Mouse (Mus musculus): ENCODE measurements at regions not wholly inside any gene's neighbourhood (a gene's known extent, or its start where the extent isn't known, plus 50 kb on each side); places are given as distances from the start of the nearest gene placed in this dataset.

DNA sequence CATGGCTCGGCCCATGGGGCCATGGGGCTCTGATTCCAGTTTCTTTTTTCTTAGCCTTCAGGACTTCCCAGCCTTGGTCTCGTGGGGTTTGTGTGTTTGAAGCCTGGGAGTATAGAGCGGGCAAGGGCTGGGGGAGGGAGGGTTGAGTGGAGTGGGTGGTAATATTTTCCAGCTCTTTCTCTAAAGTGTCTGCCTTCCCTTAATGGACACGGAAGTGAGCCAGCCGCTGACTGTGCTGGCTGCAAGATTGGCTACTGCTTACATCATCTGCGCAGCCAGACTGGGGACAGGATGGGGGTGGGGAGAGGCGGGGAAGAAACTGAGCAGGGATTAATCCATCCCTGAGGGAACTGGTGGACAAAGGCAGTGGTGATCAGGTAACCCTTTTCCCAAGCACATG, 52.3 kb downstream of the Tnp1 start:
- Histone ChIP-seq H3K27ac (ENCODE audit: insufficient read depth, low read depth) (peak overlapping the region; percentile 86), H3K27me3 (replicated peaks) (peaks cover 4% of the 10 kb centered on the region), H3K36me3 (replicated peaks in 1 of 2; ENCODE audit: control insufficient read depth in 1 of 2, insufficient read depth in 1 of 2, low read length in 1 of 2) (no peaks in the 10 kb centered on the region), H3K9ac (ENCODE audit: insufficient read depth, low read depth) (peak overlapping the region; percentile 55), H3K4me3 (replicated peaks in 1 of 3; ENCODE audit: low read depth in 2 of 3, low read length in 2 of 3, poor library complexity in 1 of 3) (peak overlapping the region in 2 of 3 experiments; percentile 26 to 45), H3K4me2 (ENCODE audit: insufficient read depth, low read depth, poor library complexity, severe bottlenecking) (peak overlapping the region; percentile 52), H3K4me1 (ENCODE audit: control insufficient read depth in 1 of 2, insufficient read depth in 2 of 2) (peaks cover 20 to 51% of the 10 kb centered on the region in 2 experiments), H3K9me3 (replicated peaks; ENCODE audit: low read length) (no peaks in the 10 kb centered on the region), H3K79me2 (replicated peaks; ENCODE audit: control insufficient read depth, extremely low read depth, insufficient read depth, poor library complexity, severe bottlenecking) (no peaks in the 10 kb centered on the region)
- TF ChIP-seq RAD21 (IDR thresholded peaks at IDR 0.05; ENCODE audit: low read depth, low read length) (no peak; the same call in 1 of the 2 replicates), MAZ (IDR thresholded peaks at IDR 0.05; ENCODE audit: low read depth, low read length) (peak; percentile 67; the same call in 1 of the 2 replicates), USF1 (IDR thresholded peaks at IDR 0.05; ENCODE audit: low read depth, low read length) (no peak), ZC3H11A (IDR thresholded peaks at IDR 0.05; ENCODE audit: low read depth, low read length) (no peak), USF2 (conservative IDR thresholded peaks at IDR 0.05; ENCODE audit: low read depth, low read length) (no peak), ETS1 (conservative IDR thresholded peaks at IDR 0.05; ENCODE audit: low read depth, low read length) (peak; percentile 93), MYC (IDR thresholded peaks at IDR 0.05; ENCODE audit: low read depth, low read length) (peak; percentile 80; the same call in 1 of the 2 replicates), ZMIZ1 (IDR thresholded peaks at IDR 0.05; ENCODE audit: low read depth, low read length) (peak; percentile 39; the same call in 1 of the 2 replicates), MAFK (IDR thresholded peaks at IDR 0.05; ENCODE audit: insufficient replicate concordance, low read length) (no peak; the same call in 1 of the 2 replicates), CHD1 (IDR thresholded peaks at IDR 0.05; ENCODE audit: low read depth, low read length) (no peak), POLR2A (IDR thresholded peaks at IDR 0.05; ENCODE audit: low read depth, low read length) (peak; percentile 54), JUN (IDR thresholded peaks at IDR 0.05; ENCODE audit: insufficient read depth, low read depth, low read length) (peak; percentile 91), TBP (conservative IDR thresholded peaks at IDR 0.05; ENCODE audit: low read depth, low read length) (0 out of 2 replicates have a peak, but pooled peaks have one; percentile 26), MEF2A (IDR thresholded peaks at IDR 0.05; ENCODE audit: borderline replicate concordance, low read depth, low read length) (peak; percentile 90), MAX (IDR thresholded peaks at IDR 0.05; ENCODE audit: low read length) (peak; percentile 72; the same call in 1 of the 2 replicates), HCFC1 (IDR thresholded peaks at IDR 0.05; ENCODE audit: low read depth, low read length) (peak; percentile 60; the same call in 1 of the 2 replicates), EP300 (IDR thresholded peaks at IDR 0.05; ENCODE audit: low read length) (peak; percentile 72), KAT2A (IDR thresholded peaks at IDR 0.05; ENCODE audit: insufficient replicate concordance, low read length) (peak; percentile 62; the same call in 1 of the 2 replicates), ELF1 (IDR thresholded peaks at IDR 0.05; ENCODE audit: low read depth, low read length) (peak; percentile 93), SMC3 (IDR thresholded peaks at IDR 0.05; ENCODE audit: low read depth, low read length) (no peak), NELFE (IDR thresholded peaks at IDR 0.05; ENCODE audit: low read depth, low read length) (peak; percentile 58; the same call in 1 of the 2 replicates), RCOR1 (conservative IDR thresholded peaks at IDR 0.05; ENCODE audit: low read depth, low read length) (0 out of 2 replicates have a peak, but pooled peaks have one; percentile 55), POLR2AphosphoS2 (IDR thresholded peaks at IDR 0.05; ENCODE audit: low read depth, low read length) (no peak), BHLHE40 (IDR thresholded peaks at IDR 0.05; ENCODE audit: low read depth, low read length) (peak; percentile 72), IRF4 (IDR thresholded peaks at IDR 0.05; ENCODE audit: low read depth, low read length) (peak; percentile 67; the same call in 1 of the 2 replicates), JUND (conservative IDR thresholded peaks at IDR 0.05; ENCODE audit: low read depth, low read length) (peak; percentile 52; the same call in 1 of the 2 replicates), CHD2 (IDR thresholded peaks at IDR 0.05; ENCODE audit: low read length) (peak; percentile 89), ZNF384 (IDR thresholded peaks at IDR 0.05; ENCODE audit: low read depth, low read length) (no peak), NRF1 (IDR thresholded peaks at IDR 0.05; ENCODE audit: low read depth, low read length) (peak; percentile 56), UBTF (IDR thresholded peaks at IDR 0.05; ENCODE audit: low read depth, low read length) (no peak), TCF12 (IDR thresholded peaks at IDR 0.05; ENCODE audit: low read depth, low read length) (peak; percentile 83), MXI1 (IDR thresholded peaks at IDR 0.05; ENCODE audit: low read depth, low read length) (0 out of 2 replicates have a peak, but pooled peaks have one; percentile 51)
- in situ Hi-C loops (cut with MboI; ENCODE audit: low pct_ligation_motif_present, low pct_unique_long_range_greater_than_20kb, low sequenced_read_pairs): no loop called here
- dilution Hi-C loops (cut with MboI; ENCODE audit: extremely low pct_ligation_motif_present, extremely low pct_unique_long_range_greater_than_20kb, low sequenced_read_pairs): no loop called here
- peak; percentile 90 for DNase-seq (ENCODE audit: extremely low read depth)
